Mouse (Mus musculus) lung, adult 18-20 months (tissue): ENCODE results near the gene Atp1b1.

Source experiments
- DNase-seq, 2 experiments: peaks; one replicate each; pipeline ENCODE4 v3.0.0; 2022; ENCODE audit warnings: mixed read lengths in 2 of 2

Gene Atp1b1

DNA sequence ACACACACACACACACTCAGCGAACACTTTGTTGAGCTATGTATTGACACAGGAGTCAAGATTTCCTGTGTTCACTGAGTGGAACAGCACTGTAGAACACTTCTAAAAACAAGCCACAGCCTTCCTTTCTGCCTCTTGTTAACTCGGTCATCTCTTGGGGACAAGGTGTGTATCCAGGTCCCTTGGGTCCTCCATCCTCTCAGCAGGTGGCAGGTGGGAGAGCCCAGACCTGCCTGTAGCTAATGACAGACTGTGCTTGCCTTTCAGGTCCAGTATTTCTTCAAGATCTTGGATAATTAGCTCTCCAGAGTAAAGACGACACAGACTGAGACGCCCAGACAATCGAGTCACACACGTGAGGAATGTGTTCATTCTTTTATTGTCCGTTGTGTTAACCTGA is 21.4 kb downstream of the Atp1b1 start:
- no peak for DNase-seq

DNA sequence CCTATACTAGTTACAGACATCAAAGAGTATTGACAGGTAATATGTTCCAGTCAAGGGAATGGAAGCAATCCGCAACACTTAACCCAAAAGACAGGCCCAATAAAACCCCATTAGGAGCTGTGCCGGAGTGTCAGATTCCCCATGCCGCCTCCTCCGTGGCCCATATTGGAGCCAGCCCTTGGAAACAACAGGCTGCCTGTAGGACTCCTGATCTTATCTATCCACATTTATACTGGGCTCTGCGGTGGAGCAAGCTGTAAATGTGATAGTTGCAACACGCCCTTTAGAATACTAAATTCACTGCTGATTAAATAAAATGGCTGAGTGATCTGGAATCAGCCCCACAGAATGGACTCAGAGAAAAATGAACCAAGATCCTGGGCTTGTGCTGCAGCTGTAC is 24.1 kb downstream of the Atp1b1 start:
- no peak for DNase-seq

- no peak for DNase-seq
Observed at GRCm38 (mm10) chr1:164432649-164433048, 25.5 kb downstream of the Atp1b1 start.

GRCm38 (mm10) chr1:164428644-164429043 is 29.5 kb downstream of the Atp1b1 start:
- DNase-seq, result no peak

DNA sequence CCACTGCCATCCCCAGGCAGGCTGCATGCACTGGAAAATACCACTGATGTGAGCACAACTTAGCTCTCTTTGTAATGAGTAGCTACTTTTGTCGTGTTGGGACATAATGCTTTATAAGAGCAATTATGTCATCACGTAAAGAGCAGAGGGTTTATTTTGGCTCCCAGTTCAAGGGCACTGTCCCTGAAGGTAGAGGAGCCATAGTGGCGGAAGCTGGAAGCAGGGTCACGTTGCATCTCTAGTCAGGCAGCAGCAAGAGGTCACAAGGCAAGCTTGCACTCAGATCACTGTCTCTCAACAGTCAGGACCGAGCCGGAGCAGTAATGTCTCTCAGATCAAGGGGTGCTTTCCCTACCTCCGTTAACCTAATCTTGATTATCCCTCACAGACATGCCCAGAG is 30.4 kb downstream of the Atp1b1 start:
- no peak for DNase-seq

DNA sequence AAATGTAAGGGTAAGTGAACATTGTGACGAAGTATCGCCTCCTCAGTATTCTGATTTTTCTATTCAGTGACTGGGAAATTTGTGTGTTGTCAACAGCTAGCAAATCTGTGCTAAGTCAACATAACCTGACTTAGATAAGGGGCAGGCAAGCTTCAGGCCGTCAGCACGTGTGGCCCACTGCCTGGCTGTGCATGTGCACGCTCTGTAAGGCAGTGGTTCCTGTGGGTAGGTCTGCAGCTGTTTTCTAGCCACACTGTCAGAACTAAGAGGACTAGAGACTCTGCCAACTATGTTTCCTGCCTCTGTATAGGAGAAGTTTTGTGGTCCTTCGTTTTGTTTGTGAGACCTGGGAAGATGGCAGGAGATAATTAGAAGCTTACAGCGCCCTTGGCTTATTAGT is 31.9 kb downstream of the Atp1b1 start:
- DNase-seq, result no peak

DNA sequence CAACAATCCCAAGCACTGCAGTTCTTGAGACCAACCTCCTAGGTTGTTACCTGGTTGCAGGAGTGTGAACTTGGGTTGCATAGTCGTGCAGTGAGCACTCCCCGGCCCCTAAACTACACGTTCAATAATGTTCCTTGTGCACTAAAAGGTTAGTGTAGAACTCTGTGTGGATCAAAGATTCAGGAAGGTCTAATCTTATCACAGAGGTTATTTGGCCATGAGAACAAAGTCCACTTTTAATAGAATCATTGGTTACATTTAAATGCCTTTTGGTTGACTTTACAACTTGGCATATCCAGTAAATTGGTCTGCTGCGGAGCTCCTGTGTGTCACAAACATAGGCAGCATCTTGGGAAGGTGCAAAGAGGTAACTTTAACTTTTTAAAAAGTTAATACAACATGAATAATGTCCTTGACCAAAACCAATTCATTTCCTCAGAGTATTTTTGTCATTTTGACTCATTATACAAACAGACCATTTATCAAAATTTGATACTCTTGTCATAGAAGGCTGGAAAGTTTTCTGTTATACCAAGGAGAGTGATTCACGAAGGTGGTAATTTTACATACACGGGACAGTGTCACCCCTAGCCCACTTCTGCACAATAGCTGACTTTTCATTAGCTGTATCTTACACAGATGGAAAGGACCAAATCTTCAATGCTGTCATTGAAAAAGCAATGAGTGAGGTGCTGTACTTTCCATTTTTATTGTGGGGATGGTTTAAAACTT is 37.4 kb downstream of the Atp1b1 start:
- no peak for DNase-seq

GRCm38 (mm10) chr1:164419401-164419800 is 38.8 kb downstream of the Atp1b1 start:
- DNase-seq, result no peak

- DNase-seq, result no peak
Observed at GRCm38 (mm10) chr1:164418320-164418719, 39.8 kb downstream of the Atp1b1 start.

DNA sequence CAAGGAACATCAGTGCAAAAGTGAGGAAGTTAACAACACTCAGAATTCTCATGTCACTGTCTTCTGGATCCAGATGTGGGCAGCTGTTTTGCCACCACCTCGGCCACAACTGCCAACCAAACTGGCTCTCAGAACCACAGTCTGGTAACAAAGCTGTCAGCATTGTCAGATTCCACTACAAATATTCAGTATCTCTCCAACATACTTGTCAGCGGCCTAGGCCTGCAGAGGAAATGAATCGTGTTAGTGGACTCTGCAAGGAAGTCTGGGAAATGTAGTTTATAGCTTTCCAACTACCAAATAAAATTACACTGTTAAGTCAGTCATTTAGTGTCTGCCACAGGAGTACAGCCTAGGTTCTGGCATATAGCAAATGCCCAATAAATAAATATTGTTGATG is 40.6 kb downstream of the Atp1b1 start:
- DNase-seq, result no peak

DNA sequence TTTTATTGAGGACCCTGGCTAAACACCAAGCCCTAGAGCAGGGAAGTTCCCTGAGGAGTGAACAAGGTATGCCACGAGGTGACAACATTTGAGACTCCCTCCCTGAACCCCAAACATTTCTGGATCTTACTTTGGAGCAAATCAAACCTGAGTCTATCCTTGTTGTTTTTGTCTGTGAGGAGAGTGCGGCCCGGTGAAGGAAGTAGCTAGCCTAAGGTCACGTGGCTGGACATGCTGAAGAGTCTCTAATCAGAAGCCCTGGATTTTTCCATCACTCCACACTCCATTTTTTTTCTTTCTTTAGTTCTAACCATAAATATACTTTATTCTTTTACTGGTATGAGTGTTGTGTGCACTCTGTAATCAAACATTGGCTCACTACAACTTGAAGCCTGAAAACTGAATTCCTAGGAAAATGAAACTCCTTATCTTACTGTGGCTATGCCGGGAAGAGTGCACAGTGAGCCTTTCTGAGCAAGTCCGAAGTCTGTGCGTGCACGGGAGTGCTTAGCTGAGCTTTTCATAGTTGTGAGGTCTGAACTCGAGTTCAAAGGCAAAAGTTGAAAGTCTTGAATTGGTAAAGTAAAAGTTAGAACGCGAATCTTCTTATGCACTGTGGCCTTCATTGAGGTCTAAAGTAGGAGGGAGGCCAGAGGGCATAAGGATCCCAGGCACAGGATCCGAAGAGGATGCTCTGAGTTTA is 41.3 kb downstream of the Atp1b1 start:
- no peak for DNase-seq

GRCm38 (mm10) chr1:164415347-164415751 is 42.8 kb downstream of the Atp1b1 start:
- no peak for DNase-seq

DNA sequence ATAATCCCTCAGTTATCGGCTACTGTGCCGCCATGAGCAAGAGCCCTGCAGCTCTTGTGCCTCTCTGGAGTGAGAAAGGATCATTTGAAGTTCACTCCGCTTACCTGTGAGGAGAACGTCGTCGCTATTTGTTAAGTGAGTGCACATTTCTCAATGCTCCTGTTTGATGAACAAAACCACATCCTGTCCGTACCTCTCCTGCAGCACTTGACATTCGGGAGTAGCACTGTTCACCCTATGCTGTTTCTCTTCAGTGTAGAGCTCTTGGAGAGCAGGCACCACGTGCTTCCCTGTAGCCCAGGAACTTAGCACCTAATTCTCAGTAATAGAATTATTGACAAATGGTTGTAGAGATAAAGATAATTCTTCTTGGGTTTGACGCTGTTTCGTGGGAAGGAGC is 44.5 kb downstream of the Atp1b1 start:
- peak; percentile 47 to 68 for DNase-seq

DNA sequence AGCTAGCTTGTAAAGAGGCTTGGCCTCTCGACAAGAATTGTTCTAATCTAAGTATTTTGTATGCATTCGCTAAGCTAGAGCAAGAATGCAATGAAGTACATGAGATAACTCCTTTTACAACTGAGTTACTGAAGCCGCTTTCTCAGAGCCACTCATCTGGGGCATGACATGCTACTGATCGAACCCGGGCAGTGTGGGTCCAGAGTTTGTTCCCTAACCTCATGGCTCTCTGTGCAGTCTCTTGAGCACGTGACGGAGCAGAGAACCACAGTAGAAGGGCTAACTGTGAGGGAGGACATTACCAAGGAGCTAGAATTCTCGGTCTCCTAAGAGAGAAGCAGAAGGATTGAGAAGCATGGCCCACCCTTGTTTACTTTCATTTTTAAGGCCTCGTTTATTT is 45.2 kb downstream of the Atp1b1 start:
- no peak for DNase-seq

DNA sequence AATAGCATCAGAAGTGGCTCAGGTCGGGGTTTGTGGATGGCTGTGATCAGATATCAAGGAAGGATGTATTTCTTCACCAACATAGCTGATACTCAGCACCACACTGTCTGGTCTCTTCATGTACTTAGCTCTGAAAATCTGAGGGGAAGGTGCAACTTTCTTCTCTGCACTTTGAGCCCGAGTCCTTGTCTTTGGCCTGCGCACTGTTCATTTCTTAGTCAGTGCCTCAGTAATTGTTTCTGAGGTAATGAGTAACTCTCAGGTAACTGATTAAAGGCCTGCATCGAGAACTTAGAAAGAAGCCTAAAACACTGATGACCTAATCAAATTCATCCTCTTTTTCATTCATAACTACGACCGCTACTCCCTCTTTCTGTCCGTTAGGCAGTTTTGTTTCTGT is 46.8 kb downstream of the Atp1b1 start:
- no peak for DNase-seq

DNA sequence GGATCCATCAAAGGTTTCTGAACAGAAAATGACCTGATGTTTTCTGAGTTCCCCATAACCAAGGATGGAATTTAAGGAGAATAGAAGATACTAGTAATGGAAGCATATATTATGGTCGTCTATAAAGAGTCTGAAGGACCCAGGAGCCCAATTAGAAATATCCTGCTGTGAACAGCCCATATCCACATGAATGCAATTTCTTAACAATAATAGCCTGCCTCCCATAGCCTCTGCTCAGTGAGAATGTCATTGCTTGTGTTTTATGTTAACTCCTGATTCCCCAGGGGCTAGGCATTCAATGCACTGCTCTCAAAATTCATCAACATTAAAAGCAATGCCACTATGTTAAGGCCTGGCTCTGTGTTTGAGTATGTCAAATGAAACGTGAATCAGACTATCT is 49.5 kb downstream of the Atp1b1 start:
- no peak for DNase-seq

GRCm38 (mm10) chr1:164406506-164406905 is 51.6 kb downstream of the Atp1b1 start:
- DNase-seq, result no peak

GRCm38 (mm10) chr1:164405385-164405802 is 52.8 kb downstream of the Atp1b1 start:
- DNase-seq, result peak in 1 of 2 experiments; percentile 19

GRCm38 (mm10) chr1:164399578-164399977 is 58.6 kb downstream of the Atp1b1 start:
- DNase-seq, result no peak

DNA sequence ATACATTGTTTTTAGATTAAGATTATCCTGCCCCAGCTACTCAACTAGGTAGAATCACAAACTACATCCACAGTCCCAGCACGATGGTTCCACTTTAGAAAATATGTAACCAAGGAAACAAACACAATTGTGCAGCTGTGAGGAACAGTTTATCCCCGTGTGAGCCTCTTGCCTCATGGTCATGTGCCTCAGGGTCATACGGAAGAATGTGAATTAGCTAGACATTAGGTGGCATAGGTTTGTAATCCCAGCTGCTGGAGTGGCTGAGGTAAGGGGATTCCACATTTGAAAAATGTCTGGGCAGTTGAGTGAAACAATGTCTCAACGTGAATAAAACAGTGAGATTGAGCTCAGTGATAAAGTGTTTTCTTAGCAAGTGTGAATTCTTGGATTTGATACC is 60.5 kb downstream of the Atp1b1 start:
- no peak for DNase-seq

DNA sequence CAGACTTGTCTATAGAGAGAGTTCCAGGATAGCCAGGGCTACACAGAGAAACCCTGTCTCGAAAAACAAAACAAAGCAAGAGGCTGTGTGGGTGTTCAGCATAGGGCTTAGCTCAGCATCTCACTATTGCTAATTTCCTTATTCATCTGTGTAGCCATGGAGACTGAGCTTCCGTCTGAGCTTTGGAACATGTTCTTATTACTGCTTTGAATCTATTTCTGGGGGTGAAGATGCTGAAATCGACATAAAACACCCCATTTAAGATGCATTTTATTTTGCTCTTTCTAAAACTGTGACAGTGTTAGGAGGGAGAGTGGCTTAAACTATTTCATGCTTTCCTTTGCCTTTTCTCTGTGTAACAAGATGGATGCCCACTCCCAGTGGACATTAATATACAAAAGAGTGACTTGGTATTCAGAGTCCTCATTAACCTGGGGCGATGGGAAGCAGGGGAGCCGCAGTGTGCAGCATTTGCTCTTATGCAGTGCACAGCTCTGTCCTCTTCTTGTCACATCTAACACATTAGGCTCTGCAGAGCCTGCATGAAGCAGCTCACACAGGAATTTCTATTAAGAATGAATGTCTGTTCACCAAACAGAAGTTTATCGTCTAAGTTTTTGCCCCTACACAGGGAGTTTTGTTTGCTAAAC is 62.9 kb downstream of the Atp1b1 start:
- DNase-seq, result no peak

- DNase-seq, result no peak
Observed at GRCm38 (mm10) chr1:164392176-164392575, 66.0 kb downstream of the Atp1b1 start.

- no peak for DNase-seq
Observed at GRCm38 (mm10) chr1:164389743-164390142, 68.4 kb downstream of the Atp1b1 start.
